Mouse (Mus musculus): ENCODE measurements at regions not wholly inside any gene's neighbourhood (a gene's known extent, or its start where the extent isn't known, plus 50 kb on each side); places are given as distances from the start of the nearest gene placed in this dataset.

GRCm38 (mm10) chr14:76632763-76633162, 76.1 kb upstream of the Serp2 start:
- Histone ChIP-seq H3K27ac (ENCODE audit: insufficient read depth, low read depth, low read length) (no peak overlapping the region), H3K4me3 (ENCODE audit: insufficient read depth, low read depth, low read length) (no peak overlapping the region), H3K4me1 (ENCODE audit: control insufficient read depth, insufficient read depth, low read length) (peaks cover 3% of the 10 kb centered on the region; the same call in 1 of the 2 replicates)
- TF ChIP-seq CTCF (IDR thresholded peaks at IDR 0.05; ENCODE audit: insufficient read depth, low read depth, low read length) (no peak), POLR2A (IDR thresholded peaks at IDR 0.05; ENCODE audit: insufficient read depth, low read depth, low read length) (no peak)
- WGBS = 58% methylated on average over 6 of the region's 6 CpGs

GRCm38 (mm10) chr14:76631740-76632139, 75.1 kb upstream of the Serp2 start:
- no peak overlapping the region for H3K4me3 ChIP-seq (ENCODE audit: insufficient read depth, low read depth, low read length)
- peaks cover 3% of the 10 kb centered on the region; the same call in 1 of the 2 replicates for H3K4me1 ChIP-seq (ENCODE audit: control insufficient read depth, insufficient read depth, low read length)
- no peak overlapping the region for H3K27ac ChIP-seq (ENCODE audit: insufficient read depth, low read depth, low read length)
- TF ChIP-seq CTCF (IDR thresholded peaks at IDR 0.05; ENCODE audit: insufficient read depth, low read depth, low read length) (no peak), POLR2A (IDR thresholded peaks at IDR 0.05; ENCODE audit: insufficient read depth, low read depth, low read length) (no peak)
- WGBS = 92% methylated on average over 6 of the region's 6 CpGs

GRCm38 (mm10) chr14:76631181-76631580, 74.5 kb upstream of the Serp2 start:
- 87% methylated on average over 4 of the region's 4 CpGs for WGBS

GRCm38 (mm10) chr14:76629913-76630478, 73.3 kb upstream of the Serp2 start:
- TF ChIP-seq POLR2A (IDR thresholded peaks at IDR 0.05; ENCODE audit: insufficient read depth, low read depth, low read length) = no peak
- no peak for TF ChIP-seq CTCF (IDR thresholded peaks at IDR 0.05; ENCODE audit: insufficient read depth, low read depth, low read length)
- Histone ChIP-seq H3K27ac (ENCODE audit: insufficient read depth, low read depth, low read length) (no peak overlapping the region), H3K4me3 (ENCODE audit: insufficient read depth, low read depth, low read length) (no peak overlapping the region), H3K4me1 (ENCODE audit: control insufficient read depth, insufficient read depth, low read length) (peaks cover 13% of the 10 kb centered on the region)
- 82% methylated on average over 11 of the region's 11 CpGs for WGBS

More at GRCm38 (mm10) chr14:76631181-76631580, 74.5 kb upstream of the Serp2 start:
- TF ChIP-seq POLR2A (IDR thresholded peaks at IDR 0.05; ENCODE audit: insufficient read depth, low read depth, low read length) = no peak
- TF ChIP-seq CTCF (IDR thresholded peaks at IDR 0.05; ENCODE audit: insufficient read depth, low read depth, low read length) = no peak
- H3K4me1 ChIP-seq (ENCODE audit: control insufficient read depth, insufficient read depth, low read length) = peaks cover 5% of the 10 kb centered on the region
- H3K4me3 ChIP-seq (ENCODE audit: insufficient read depth, low read depth, low read length) = no peak overlapping the region
- H3K27ac ChIP-seq (ENCODE audit: insufficient read depth, low read depth, low read length) = no peak overlapping the region

- Histone ChIP-seq H3K4me1 (ENCODE audit: control insufficient read depth, insufficient read depth, low read length) (peaks cover 23% of the 10 kb centered on the region), H3K4me3 (ENCODE audit: insufficient read depth, low read depth, low read length) (no peak overlapping the region), H3K27ac (ENCODE audit: insufficient read depth, low read depth, low read length) (no peak overlapping the region)
- 74% methylated on average over 10 of the region's 10 CpGs for WGBS
- TF ChIP-seq CTCF (IDR thresholded peaks at IDR 0.05; ENCODE audit: insufficient read depth, low read depth, low read length) (no peak), POLR2A (IDR thresholded peaks at IDR 0.05; ENCODE audit: insufficient read depth, low read depth, low read length) (no peak)
Observed at GRCm38 (mm10) chr14:76628182-76628892, 71.6 kb upstream of the Serp2 start.

- 30% methylated on average over 10 of the region's 10 CpGs for WGBS
- TF ChIP-seq CTCF (IDR thresholded peaks at IDR 0.05; ENCODE audit: insufficient read depth, low read depth, low read length) (no peak), POLR2A (IDR thresholded peaks at IDR 0.05; ENCODE audit: insufficient read depth, low read depth, low read length) (no peak)
- Histone ChIP-seq H3K4me1 (ENCODE audit: control insufficient read depth, insufficient read depth, low read length) (peaks cover 31% of the 10 kb centered on the region), H3K27ac (ENCODE audit: insufficient read depth, low read depth, low read length) (peak overlapping the region; percentile 53), H3K4me3 (ENCODE audit: insufficient read depth, low read depth, low read length) (no peak overlapping the region)
Observed at GRCm38 (mm10) chr14:76625589-76626368, 69.1 kb upstream of the Serp2 start.

GRCm38 (mm10) chr14:76624626-76625378, 68.1 kb upstream of the Serp2 start:
- H3K4me1 ChIP-seq (ENCODE audit: control insufficient read depth, insufficient read depth, low read length) = peaks cover 31% of the 10 kb centered on the region
- H3K27ac ChIP-seq (ENCODE audit: insufficient read depth, low read depth, low read length) = peak overlapping the region; percentile 41; the same call in 1 of the 2 replicates
- no peak for TF ChIP-seq POLR2A (IDR thresholded peaks at IDR 0.05; ENCODE audit: insufficient read depth, low read depth, low read length)
- TF ChIP-seq CTCF (IDR thresholded peaks at IDR 0.05; ENCODE audit: insufficient read depth, low read depth, low read length) = no peak
- no peak overlapping the region for H3K4me3 ChIP-seq (ENCODE audit: insufficient read depth, low read depth, low read length)
- WGBS = 84% methylated on average over 7 of the region's 7 CpGs

- TF ChIP-seq CTCF (IDR thresholded peaks at IDR 0.05; ENCODE audit: insufficient read depth, low read depth, low read length) = no peak
- TF ChIP-seq POLR2A (IDR thresholded peaks at IDR 0.05; ENCODE audit: insufficient read depth, low read depth, low read length) = no peak
- H3K4me3 ChIP-seq (ENCODE audit: insufficient read depth, low read depth, low read length) = no peak overlapping the region
- H3K27ac ChIP-seq (ENCODE audit: insufficient read depth, low read depth, low read length) = peak overlapping the region; percentile 20; the same call in 1 of the 2 replicates
- H3K4me1 ChIP-seq (ENCODE audit: control insufficient read depth, insufficient read depth, low read length) = peaks cover 31% of the 10 kb centered on the region
- 49% methylated on average over 10 of the region's 10 CpGs for WGBS
Observed at GRCm38 (mm10) chr14:76623371-76623988, 66.8 kb upstream of the Serp2 start.

Data from olfactory bulb, adult 2 months (tissue).